Mouse (Mus musculus): ENCODE data around the gene Cyb561d1.

- TF ChIP-seq POLR2A (IDR thresholded peaks at IDR 0.05; ENCODE audit: borderline replicate concordance, control insufficient read depth, low read depth, low read length) (no peak), CTCF (IDR thresholded peaks at IDR 0.05; ENCODE audit: control insufficient read depth, insufficient read depth, low read length) (no peak)
Measured at GRCm38 (mm10) chr3:108205601-108206000, 4.6 kb upstream of the Cyb561d1 start.
